Mouse (Mus musculus): ENCODE measurements around the gene Fam208b. TPM values are rescaled to one million over a fixed set of nuclear protein-coding genes. Genes with fewer than 3 reads are reported as not detected.
"Not testable (repeated sequence)": the region's sequence is repeated elsewhere in the genome, so short reads cannot be mapped to it uniquely, and the experiment has no call there.

The Fam208b gene
- polyA plus RNA-seq, 1 experiment from 2014 or later: 15.7 TPM

DNA sequence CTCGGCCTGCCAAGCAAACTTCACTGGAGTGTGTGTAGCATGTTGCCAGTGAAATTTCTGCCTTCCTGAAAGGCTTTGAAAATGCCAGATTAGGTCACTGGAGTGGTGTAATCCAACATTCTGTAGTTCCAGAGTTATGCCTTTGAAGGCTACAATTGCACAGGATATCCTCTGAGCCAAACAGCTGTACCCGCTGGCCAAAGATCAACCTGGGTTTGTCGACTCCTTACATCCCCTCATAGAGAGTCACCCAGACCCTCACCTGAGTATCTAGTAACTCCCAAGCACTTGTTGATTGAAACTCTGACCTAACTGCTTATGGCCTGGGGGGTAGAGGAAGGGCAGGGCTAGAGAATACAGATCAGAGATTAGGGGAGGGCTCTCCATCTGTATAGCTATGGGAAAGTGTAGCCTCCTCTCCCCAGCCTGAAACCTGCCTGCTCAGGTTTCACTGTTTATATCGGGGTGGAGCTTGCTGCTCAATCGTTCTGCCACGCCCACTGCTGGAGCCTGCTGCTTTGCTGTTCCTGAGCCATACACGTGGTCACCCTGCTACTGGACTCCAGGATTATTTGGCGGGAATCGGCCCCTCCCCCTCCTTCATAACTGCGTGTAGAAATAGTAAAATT is 79.1 kb downstream of the Fam208b start:
- peaks cover under 1% of the 10 kb centered on the region; the same call in 1 of the 2 replicates for H3K4me1 ChIP-seq
- no peaks in the 10 kb centered on the region for H3K27me3 ChIP-seq
- H3K27ac ChIP-seq: no peak overlapping the region
- ATAC-seq (ENCODE audit: insufficient number of reproducible peaks, low FRiP score, low TSS enrichment, low read depth): no peak
- no peak overlapping the region for H3K4me3 ChIP-seq
- H3K9ac ChIP-seq: no peak overlapping the region
- 50% methylated on average over 10 of the region's 10 CpGs for WGBS
- no peaks in the 10 kb centered on the region for H3K36me3 ChIP-seq
- no peak overlapping the region for H3K4me2 ChIP-seq
- no peaks in the 10 kb centered on the region for H3K9me3 ChIP-seq

GRCm38 (mm10) chr13:3531176-3531575 is 79.7 kb downstream of the Fam208b start:
- not testable (repeated sequence) for ATAC-seq (ENCODE audit: insufficient number of reproducible peaks, low FRiP score, low TSS enrichment, low read depth)

GRCm38 (mm10) chr13:3530451-3530850 is 80.5 kb downstream of the Fam208b start:
- H3K36me3 ChIP-seq: no peaks in the 10 kb centered on the region
- no peaks in the 10 kb centered on the region for H3K27me3 ChIP-seq
- H3K4me3 ChIP-seq: no peak overlapping the region
- H3K4me2 ChIP-seq: no peak overlapping the region
- no peaks in the 10 kb centered on the region for H3K4me1 ChIP-seq
- 55% methylated on average over 3 of the region's 3 CpGs for WGBS
- no peaks in the 10 kb centered on the region for H3K9me3 ChIP-seq
- H3K27ac ChIP-seq: no peak overlapping the region
- no peak for ATAC-seq (ENCODE audit: insufficient number of reproducible peaks, low FRiP score, low TSS enrichment, low read depth)
- no peak overlapping the region for H3K9ac ChIP-seq

More at GRCm38 (mm10) chr13:3531176-3531575, 79.7 kb downstream of the Fam208b start:
- H3K4me2 ChIP-seq, H3K4me1 ChIP-seq, H3K9me3 ChIP-seq, H3K27ac ChIP-seq, H3K27me3 ChIP-seq, H3K4me3 ChIP-seq, H3K36me3 ChIP-seq, H3K9ac ChIP-seq: not testable (repeated sequence)
- 75% methylated on average over 2 of the region's 2 CpGs for WGBS

- no peak overlapping the region for H3K4me3 ChIP-seq
- H3K9ac ChIP-seq: no peak overlapping the region
- no peaks in the 10 kb centered on the region for H3K27me3 ChIP-seq
- no peaks in the 10 kb centered on the region for H3K9me3 ChIP-seq
- no peaks in the 10 kb centered on the region for H3K4me1 ChIP-seq
- no peak for ATAC-seq (ENCODE audit: insufficient number of reproducible peaks, low FRiP score, low TSS enrichment, low read depth)
- no peak overlapping the region for H3K27ac ChIP-seq
- H3K4me2 ChIP-seq: no peak overlapping the region
- WGBS: 81% methylated on average over 8 of the region's 8 CpGs
- H3K36me3 ChIP-seq: no peaks in the 10 kb centered on the region
These were observed 84.6 kb downstream of the Fam208b start for GRCm38 (mm10) chr13:3526328-3526727.

DNA sequence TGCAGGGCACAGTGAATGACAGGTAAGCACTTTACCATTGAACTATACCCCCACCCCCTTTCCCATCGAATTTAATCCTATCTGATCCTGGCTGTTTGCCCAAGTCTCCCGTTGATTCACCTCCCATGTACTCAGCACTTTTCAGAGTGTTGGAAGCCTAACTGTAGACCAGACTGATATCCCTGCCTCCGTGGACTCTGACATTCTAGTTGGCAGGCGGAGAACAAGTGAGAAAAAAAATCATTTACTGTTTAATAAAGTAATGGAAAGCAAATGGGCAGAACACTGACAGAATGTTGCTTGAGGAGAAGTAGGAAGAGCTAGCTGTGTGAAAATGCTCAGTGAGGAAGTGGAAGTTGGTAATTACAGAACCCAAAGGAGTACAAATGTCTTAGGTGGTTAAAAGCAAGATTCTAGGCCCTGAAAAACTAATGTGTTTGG is 85.3 kb downstream of the Fam208b start:
- H3K4me2 ChIP-seq: no peak overlapping the region
- H3K9ac ChIP-seq: no peak overlapping the region
- H3K9me3 ChIP-seq: no peaks in the 10 kb centered on the region
- no peaks in the 10 kb centered on the region for H3K27me3 ChIP-seq
- no peak for ATAC-seq (ENCODE audit: insufficient number of reproducible peaks, low FRiP score, low TSS enrichment, low read depth)
- no peaks in the 10 kb centered on the region for H3K4me1 ChIP-seq
- H3K4me3 ChIP-seq: no peak overlapping the region
- no peaks in the 10 kb centered on the region for H3K36me3 ChIP-seq
- 60% methylated on average over 4 of the region's 4 CpGs for WGBS
- no peak overlapping the region for H3K27ac ChIP-seq

- H3K36me3 ChIP-seq: no peaks in the 10 kb centered on the region
- H3K9ac ChIP-seq: no peak overlapping the region
These were observed 87.0 kb downstream of the Fam208b start for GRCm38 (mm10) chr13:3523946-3524345.

GRCm38 (mm10) chr13:3523459-3523858 is 87.4 kb downstream of the Fam208b start:
- Histone ChIP-seq H3K27me3 (no peaks in the 10 kb centered on the region), H3K9me3 (no peaks in the 10 kb centered on the region), H3K4me3 (no peak overlapping the region), H3K4me1 (no peaks in the 10 kb centered on the region), H3K4me2 (no peak overlapping the region), H3K9ac (no peak overlapping the region), H3K27ac (no peak overlapping the region), H3K36me3 (no peaks in the 10 kb centered on the region)
- WGBS: 52% methylated on average over 6 of the region's 6 CpGs
- ATAC-seq (ENCODE audit: insufficient number of reproducible peaks, low FRiP score, low TSS enrichment, low read depth): no peak

More at GRCm38 (mm10) chr13:3523946-3524345, 87.0 kb downstream of the Fam208b start:
- WGBS: 56% methylated on average over 1 of the region's 1 CpGs
- no peak overlapping the region for H3K4me2 ChIP-seq
- no peaks in the 10 kb centered on the region for H3K27me3 ChIP-seq
- ATAC-seq (ENCODE audit: insufficient number of reproducible peaks, low FRiP score, low TSS enrichment, low read depth): no peak
- no peaks in the 10 kb centered on the region for H3K9me3 ChIP-seq
- H3K4me3 ChIP-seq: no peak overlapping the region
- no peak overlapping the region for H3K27ac ChIP-seq
- no peaks in the 10 kb centered on the region for H3K4me1 ChIP-seq

GRCm38 (mm10) chr13:3519994-3520393 is 90.9 kb downstream of the Fam208b start:
- not testable (repeated sequence) for ATAC-seq (ENCODE audit: insufficient number of reproducible peaks, low FRiP score, low TSS enrichment, low read depth)
- 52% methylated on average over 1 of the region's 1 CpGs for WGBS

DNA sequence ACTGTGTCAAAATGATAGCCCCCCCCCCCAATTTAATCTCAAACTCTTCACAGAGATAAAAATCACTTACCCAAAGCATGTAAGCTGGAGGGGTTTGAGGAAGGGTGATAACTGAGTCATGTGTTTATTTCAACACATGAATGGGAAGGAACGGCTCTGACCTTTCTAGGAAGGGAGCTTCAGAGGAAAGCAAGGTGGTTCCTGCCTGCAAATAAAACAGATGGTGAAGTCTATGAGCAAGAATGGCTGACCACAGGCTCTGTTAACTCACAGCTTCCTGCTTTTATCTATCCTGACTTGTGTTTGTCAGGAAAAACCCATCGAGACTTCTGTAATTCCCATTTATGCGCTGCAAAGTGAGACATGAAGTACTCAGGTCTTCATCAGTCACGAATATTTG is 91.6 kb downstream of the Fam208b start:
- H3K27me3 ChIP-seq; ATAC-seq (ENCODE audit: insufficient number of reproducible peaks, low FRiP score, low TSS enrichment, low read depth); H3K4me3 ChIP-seq; H3K36me3 ChIP-seq; H3K9me3 ChIP-seq; H3K4me1 ChIP-seq; H3K27ac ChIP-seq; H3K4me2 ChIP-seq; H3K9ac ChIP-seq: not testable (repeated sequence)
- 76% methylated on average over 4 of the region's 4 CpGs for WGBS

More at GRCm38 (mm10) chr13:3519994-3520393, 90.9 kb downstream of the Fam208b start:
- not testable (repeated sequence) for H3K36me3 ChIP-seq, H3K4me1 ChIP-seq, H3K9me3 ChIP-seq, H3K9ac ChIP-seq, H3K4me2 ChIP-seq, H3K4me3 ChIP-seq, H3K27me3 ChIP-seq, H3K27ac ChIP-seq

Other genes with a start within 250 kb of the Fam208b start
- gene Gdi2, start 73.0 kb downstream of the Fam208b start, polyA plus RNA-seq (2015; fragmentation: Nextera tagmentation; extraction: Ambion mirVana): 421 and 430 TPM in 2 replicates
- 10.1 and 11.9 TPM in 2 replicates for gene Asb13, start 22.9 kb upstream of the Fam208b start, polyA plus RNA-seq (2015; fragmentation: Nextera tagmentation; extraction: Ambion mirVana)
- 22.0 and 22.9 TPM in 2 replicates for gene Calml3, start 193.2 kb upstream of the Fam208b start, polyA plus RNA-seq (2015; fragmentation: Nextera tagmentation; extraction: Ambion mirVana)
- gene Calm4, start 226.6 kb upstream of the Fam208b start, polyA plus RNA-seq (2015; fragmentation: Nextera tagmentation; extraction: Ambion mirVana): 596 and 780 TPM in 2 replicates
- gene Calm5, start 243.1 kb upstream of the Fam208b start, polyA plus RNA-seq (2015; fragmentation: Nextera tagmentation; extraction: Ambion mirVana): 3.2 and 3.5 TPM in 2 replicates